Mouse (Mus musculus) erythroblast, adult 5-6 weeks (primary cell): Measurements from ENCODE around the gene Surf1. TPM values are rescaled to one million over a fixed set of nuclear protein-coding genes. Genes with fewer than 3 reads are reported as not detected.
"Not testable (repeated sequence)": the region's sequence is repeated elsewhere in the genome, so short reads cannot be mapped to it uniquely, and the experiment has no call there.

ENCODE experiments used
- ATAC-seq: replicated peaks from 2 replicates; pipeline ENCODE4 v1.8.0; 2016; ENCODE audit warnings: moderate number of reproducible peaks, mild to moderate bottlenecking, moderate TSS enrichment, inconsistent platforms; ENCODE audit not compliant: poor library complexity, low FRiP score, severe bottlenecking
- total RNA-seq, 2 experiments: library from RNA; stranded (forward) in 1 of 2; stranded (reverse) in 1 of 2; fragments of 150-400 nt in 1 of 2; fragments of 200-764, 138-1000 nt in 1 of 2; gene quantifications; 2 replicates each; pipeline versions ENCODE4 v1.2.3 to v1.2.4; 2015 to 2017; ENCODE audit warnings: low replicate concordance in 2 of 2

The Surf1 gene
- total RNA-seq, 2 experiments from 2014 or later, result 9.6 to 17.5 TPM

GRCm38 (mm10) chr2:26902467-26903220 is 13.7 kb downstream of the Surf1 start, which contains the start of gene Surf6:
Gene Surf6 (minus strand): TSS chr2:26902879.
- ATAC-seq, result peak; percentile 91

GRCm38 (mm10) chr2:26901834-26902400 is 14.4 kb downstream of the Surf1 start:
- ATAC-seq, result no peak

- ATAC-seq, result no peak
Measured at GRCm38 (mm10) chr2:26900731-26901130, 15.6 kb downstream of the Surf1 start.

GRCm38 (mm10) chr2:26895898-26896297 is 20.4 kb downstream of the Surf1 start:
- no peak for ATAC-seq

GRCm38 (mm10) chr2:26886170-26886569 is 30.2 kb downstream of the Surf1 start:
- not testable (repeated sequence) for ATAC-seq

GRCm38 (mm10) chr2:26885541-26885940 is 30.8 kb downstream of the Surf1 start:
- not testable (repeated sequence) for ATAC-seq

- no peak for ATAC-seq
Measured at GRCm38 (mm10) chr2:26878571-26878970, 37.8 kb downstream of the Surf1 start.

GRCm38 (mm10) chr2:26870666-26871065 is 45.7 kb downstream of the Surf1 start:
- ATAC-seq, result no peak

GRCm38 (mm10) chr2:26864879-26865278 is 51.5 kb downstream of the Surf1 start, which contains the start of gene Abo:
Gene Abo (minus strand): TSS chr2:26864979.
- ATAC-seq, result no peak

Other genes starting within 250 kb of the Surf1 start
- not detected in 2 replicates for gene Lcn4, start 245.2 kb downstream of the Surf1 start, total RNA-seq (2015; ENCODE audit: low replicate concordance)
- gene Lcn4, start 245.2 kb downstream of the Surf1 start, total RNA-seq (2017; ENCODE audit: low replicate concordance), result not detected in 2 replicates
- not detected in 2 replicates for gene Abo, start 51.6 kb downstream of the Surf1 start, total RNA-seq (2015; ENCODE audit: low replicate concordance)
- not detected in 2 replicates for gene Abo, start 51.6 kb downstream of the Surf1 start, total RNA-seq (2017; ENCODE audit: low replicate concordance)
- gene Surf6, start 13.7 kb downstream of the Surf1 start, total RNA-seq (2015; ENCODE audit: low replicate concordance), result 2.1 and 6.1 TPM in 2 replicates
- 7.4 and 7.6 TPM in 2 replicates for gene Surf6, start 13.7 kb downstream of the Surf1 start, total RNA-seq (2017; ENCODE audit: low replicate concordance)
- 1.3 and 4.4 TPM in 2 replicates for gene Med22, start 5.9 kb downstream of the Surf1 start, total RNA-seq (2015; ENCODE audit: low replicate concordance)
- 6.0 and 10.6 TPM in 2 replicates for gene Med22, start 5.9 kb downstream of the Surf1 start, total RNA-seq (2017; ENCODE audit: low replicate concordance)
- gene Rpl7a, start 5.8 kb downstream of the Surf1 start, total RNA-seq (2015; ENCODE audit: low replicate concordance), result 469 and 488 TPM in 2 replicates
- 357 and 378 TPM in 2 replicates for gene Rpl7a, start 5.8 kb downstream of the Surf1 start, total RNA-seq (2017; ENCODE audit: low replicate concordance)
- 14.4 and 16.9 TPM in 2 replicates for gene Surf2, start 163 bp downstream of the Surf1 start, total RNA-seq (2015; ENCODE audit: low replicate concordance)
- gene Surf2, start 163 bp downstream of the Surf1 start, total RNA-seq (2017; ENCODE audit: low replicate concordance), result 4.2 and 15.0 TPM in 2 replicates
- gene Surf4, start 17.4 kb upstream of the Surf1 start, total RNA-seq (2015; ENCODE audit: low replicate concordance), result 24.4 and 25.7 TPM in 2 replicates
- gene Surf4, start 17.4 kb upstream of the Surf1 start, total RNA-seq (2017; ENCODE audit: low replicate concordance), result 18.8 and 21.4 TPM in 2 replicates
- gene Stkld1, start 17.5 kb upstream of the Surf1 start, total RNA-seq (2015; ENCODE audit: low replicate concordance), result not detected in 2 replicates
- not detected in 2 replicates for gene Stkld1, start 17.5 kb upstream of the Surf1 start, total RNA-seq (2017; ENCODE audit: low replicate concordance)
- 2.9 and 4.8 TPM in 2 replicates for gene Rexo4, start 47.9 kb upstream of the Surf1 start, total RNA-seq (2015; ENCODE audit: low replicate concordance)
- gene Rexo4, start 47.9 kb upstream of the Surf1 start, total RNA-seq (2017; ENCODE audit: low replicate concordance), result 17.0 and 24.2 TPM in 2 replicates
- gene Adamts13, start 56.9 kb upstream of the Surf1 start, total RNA-seq (2015; ENCODE audit: low replicate concordance), result 0.19 and 0.42 TPM in 2 replicates
- 0.28 and 0.77 TPM in 2 replicates for gene Adamts13, start 56.9 kb upstream of the Surf1 start, total RNA-seq (2017; ENCODE audit: low replicate concordance)
- 1.2 and 4.4 TPM in 2 replicates for gene Cacfd1, start 93.4 kb upstream of the Surf1 start, total RNA-seq (2015; ENCODE audit: low replicate concordance)
- gene Cacfd1, start 93.4 kb upstream of the Surf1 start, total RNA-seq (2017; ENCODE audit: low replicate concordance), result 2.8 and 14.5 TPM in 2 replicates
- gene Slc2a6, start 111.5 kb upstream of the Surf1 start, total RNA-seq (2015; ENCODE audit: low replicate concordance), result 1.2 and 2.5 TPM in 2 replicates
- gene Slc2a6, start 111.5 kb upstream of the Surf1 start, total RNA-seq (2017; ENCODE audit: low replicate concordance), result 0.56 and 1.9 TPM in 2 replicates
- gene Mymk, start 155.6 kb upstream of the Surf1 start, total RNA-seq (2015; ENCODE audit: low replicate concordance), result not detected in 2 replicates
- not detected in 2 replicates for gene Mymk, start 155.6 kb upstream of the Surf1 start, total RNA-seq (2017; ENCODE audit: low replicate concordance)
- not detected in 2 replicates for gene Adamtsl2, start 162.8 kb upstream of the Surf1 start, total RNA-seq (2015; ENCODE audit: low replicate concordance)
- not detected in 2 replicates for gene Adamtsl2, start 162.8 kb upstream of the Surf1 start, total RNA-seq (2017; ENCODE audit: low replicate concordance)
- gene Fam163b, start 226.0 kb upstream of the Surf1 start, total RNA-seq (2015; ENCODE audit: low replicate concordance), result not detected in 2 replicates
- gene Fam163b, start 226.0 kb upstream of the Surf1 start, total RNA-seq (2017; ENCODE audit: low replicate concordance), result not detected in 2 replicates
- not detected in 2 replicates for gene Dbh, start 248.7 kb upstream of the Surf1 start, total RNA-seq (2015; ENCODE audit: low replicate concordance)
- not detected in 2 replicates for gene Dbh, start 248.7 kb upstream of the Surf1 start, total RNA-seq (2017; ENCODE audit: low replicate concordance)